Mouse (Mus musculus) neutrophil, adult 59 days (primary cell): ENCODE measurements around the gene Trmo. TPM values are rescaled to one million over a fixed set of nuclear protein-coding genes. Genes with fewer than 3 reads are reported as not detected.

Source experiments
- total RNA-seq, 2 experiments: library from RNA; stranded (reverse); gene quantifications; 1 replicate in 1 of 2; 2 replicates in 1 of 2; pipeline ENCODE4 v1.2.4; 2023

Gene Trmo
- total RNA-seq: 1 to 10 TPM; 3.8 to 5.4 TPM

GRCm38 (mm10) chr4:46389013-46389611 is at the start of gene Trmo:
Gene Trmo (minus strand): TSS chr4:46389437.

GRCm38 (mm10) chr4:46413406-46413805 is 24.2 kb upstream of the Trmo start, which contains the start of gene Hemgn:
Gene Hemgn (minus strand): TSS chr4:46413506.

GRCm38 (mm10) chr4:46343596-46344260 is 45.5 kb downstream of the Trmo start, which contains the start of gene Foxe1:
Gene Foxe1 (plus strand): TSS chr4:46343609.

Other genes with a start within 250 kb of the Trmo start
- 10 to 100 TPM; 15.7 to 19.3 TPM for gene Xpa, start 193.1 kb downstream of the Trmo start, total RNA-seq
- not detected for gene Foxe1, start 45.8 kb downstream of the Trmo start, total RNA-seq
- gene Hemgn, start 24.1 kb upstream of the Trmo start, total RNA-seq: 10 to 100 TPM in 1 of 2 experiments, 1 to 10 TPM in 1; 7.3 to 24.3 TPM
- 100 to 1,000 TPM; 179 to 210 TPM for gene Anp32b, start 61.5 kb upstream of the Trmo start, total RNA-seq
- 10 to 100 TPM; 35.6 to 56.5 TPM for gene Nans, start 99.8 kb upstream of the Trmo start, total RNA-seq
- gene Trim14, start 146.7 kb upstream of the Trmo start, total RNA-seq: 10 to 100 TPM; 22.0 to 25.5 TPM
- 10 to 100 TPM; 40.1 to 43.0 TPM for gene Coro2a, start 212.8 kb upstream of the Trmo start, total RNA-seq